20 mouse cellular contexts compared by ENCODE assay signal in genomic region chr4:48639503-48639902, GRCm38 (mm10). TPM values are rescaled to one million over a fixed set of nuclear protein-coding genes. Genes with fewer than 3 reads are reported as not detected.
DNase-seq lines count a peak whose midpoint lies in the region; ATAC-seq lines count a peak whose summit lies in the region.
"Had no signal": no experiment of that assay in that cellular context is flagged by ENCODE, and none has a peak within 500 bp of the region (broad histone marks: within the 10 kb centered on the region; RNA-seq: fewer than 3 reads in every experiment).

No protein-coding gene starts in this region.

- peak; percentile 55 for DNase-seq in heart, adult 11 months
- no peak for DNase-seq in heart, adult 9 months (ENCODE audit: low spot score in 2 of 2)
- peak; percentile 80 for DNase-seq in retina, postnatal 1 day
- DNase-seq: adrenal gland, postnatal 25 days; cerebellum, adult 8-10 months; cerebellum, postnatal 36 days; forebrain, postnatal 0 days; gastrocnemius, postnatal 14 days; kidney, adult 11 months had no signal

- no peak overlapping the region for H3K9ac ChIP-seq in midbrain, embryonic 13.5 days (replicated peaks)
- H3K9ac ChIP-seq in midbrain, embryonic 15.5 days, result no peak overlapping the region
- no peak overlapping the region for H3K9ac ChIP-seq in hindbrain, embryonic 16.5 days (ENCODE audit: low read depth, low read length)
- H3K9ac ChIP-seq: forebrain, embryonic 13.5 days; forebrain, postnatal 0 days; heart, embryonic 12.5 days; hindbrain, embryonic 15.5 days had no signal

- no peak for ATAC-seq in midbrain, embryonic 13.5 days
- ATAC-seq in midbrain, embryonic 15.5 days (replicated peaks), result no peak
- peak; percentile 40; the same call in 1 of the 2 replicates for ATAC-seq in hindbrain, embryonic 16.5 days
- ATAC-seq in granulocyte monocyte progenitor cell, adult 5-6 weeks (replicated peaks; ENCODE audit: poor library complexity, severe bottlenecking), result no peak
- ATAC-seq: activated CD4-positive, CD25-positive, alpha-beta regulatory T cell, adult 4 months; forebrain, embryonic 13.5 days; forebrain, postnatal 0 days; Patski had no signal

- peaks cover 71% of the 10 kb centered on the region for H3K36me3 ChIP-seq in midbrain, embryonic 13.5 days
- H3K36me3 ChIP-seq in midbrain, embryonic 15.5 days (replicated peaks), result peaks cover 10% of the 10 kb centered on the region
- peaks cover 3% of the 10 kb centered on the region; the same call in 1 of the 2 replicates for H3K36me3 ChIP-seq in hindbrain, embryonic 16.5 days (ENCODE audit: control insufficient read depth, insufficient read depth, low read length)

- 84% methylated on average over 17 of the region's 17 CpGs for WGBS in midbrain, embryonic 13.5 days
- 81% methylated on average over 17 of the region's 17 CpGs for WGBS in midbrain, embryonic 15.5 days
- 85% methylated on average over 17 of the region's 17 CpGs for WGBS in hindbrain, embryonic 16.5 days

- peaks cover 10% of the 10 kb centered on the region for H3K4me1 ChIP-seq in midbrain, embryonic 13.5 days (replicated peaks)
- peaks cover 3% of the 10 kb centered on the region for H3K4me1 ChIP-seq in midbrain, embryonic 15.5 days
- no peaks in the 10 kb centered on the region for H3K4me1 ChIP-seq in hindbrain, embryonic 16.5 days (ENCODE audit: control insufficient read depth, insufficient read depth, low read depth, low read length)
- H3K4me1 ChIP-seq: embryonic facial prominence, embryonic 10.5 days; forebrain, embryonic 13.5 days; hindbrain, embryonic 15.5 days had no signal

- no peaks in the 10 kb centered on the region for H3K9me3 ChIP-seq in midbrain, embryonic 13.5 days
- no peaks in the 10 kb centered on the region for H3K9me3 ChIP-seq in midbrain, embryonic 15.5 days
- H3K9me3 ChIP-seq in hindbrain, embryonic 16.5 days (ENCODE audit: control insufficient read depth, low read length), result no peaks in the 10 kb centered on the region
- H3K9me3 ChIP-seq: embryonic facial prominence, embryonic 10.5 days; forebrain, embryonic 13.5 days; heart, embryonic 12.5 days; hindbrain, embryonic 15.5 days had no signal

- peak overlapping the region; percentile 3; the same call in 1 of the 2 replicates for H3K27ac ChIP-seq in midbrain, embryonic 13.5 days
- no peak overlapping the region for H3K27ac ChIP-seq in midbrain, embryonic 15.5 days
- no peak overlapping the region for H3K27ac ChIP-seq in hindbrain, embryonic 16.5 days (ENCODE audit: low read depth, low read length)
- H3K27ac ChIP-seq: embryonic facial prominence, embryonic 10.5 days; forebrain, embryonic 13.5 days; hindbrain, embryonic 15.5 days had no signal

- H3K27me3 ChIP-seq in midbrain, embryonic 13.5 days, result no peaks in the 10 kb centered on the region
- H3K27me3 ChIP-seq in midbrain, embryonic 15.5 days (replicated peaks), result no peaks in the 10 kb centered on the region
- no peaks in the 10 kb centered on the region for H3K27me3 ChIP-seq in hindbrain, embryonic 16.5 days (replicated peaks; ENCODE audit: control insufficient read depth, insufficient read depth, low read length)
- H3K27me3 ChIP-seq: CH12.LX; forebrain, embryonic 13.5 days; heart, embryonic 12.5 days; hindbrain, embryonic 15.5 days; Patski had no signal

- H3K4me3 ChIP-seq in midbrain, embryonic 13.5 days (replicated peaks), result no peak overlapping the region
- no peak overlapping the region for H3K4me3 ChIP-seq in midbrain, embryonic 15.5 days
- no peak overlapping the region for H3K4me3 ChIP-seq in hindbrain, embryonic 16.5 days (ENCODE audit: low read length)
- H3K4me3 ChIP-seq: embryonic facial prominence, embryonic 10.5 days; forebrain, embryonic 13.5 days; heart, embryonic 12.5 days; hindbrain, embryonic 15.5 days had no signal

- no peak overlapping the region for H3K4me2 ChIP-seq in midbrain, embryonic 13.5 days (replicated peaks)
- H3K4me2 ChIP-seq in midbrain, embryonic 15.5 days, result no peak overlapping the region
- no peak overlapping the region for H3K4me2 ChIP-seq in hindbrain, embryonic 16.5 days (ENCODE audit: low read length)
- H3K4me2 ChIP-seq: forebrain, embryonic 13.5 days; heart, embryonic 12.5 days; hindbrain, embryonic 15.5 days had no signal

RNA-seq across cellular contexts. Expression of gene Cavin4, which starts 23.8 kb away (rescaled TPM):
- polyA plus RNA-seq in midbrain, embryonic 13.5 days (2015; fragmentation: Nextera tagmentation; extraction: Ambion mirVana), result 2.2 and 2.8 TPM in 2 replicates
- 1.6 and 1.9 TPM in 2 replicates for polyA plus RNA-seq in midbrain, embryonic 15.5 days (2015; fragmentation: Nextera tagmentation; extraction: Ambion mirVana)
- polyA plus RNA-seq in hindbrain, embryonic 16.5 days (2015; fragmentation: Nextera tagmentation; extraction: Ambion mirVana), result 0.88 and 1.9 TPM in 2 replicates
- not detected in 2 replicates for total RNA-seq in granulocyte monocyte progenitor cell, adult 5-6 weeks (2014; fragmentation: Nextera tagmentation)
- total RNA-seq in granulocyte monocyte progenitor cell, adult 5-6 weeks (2017), result not detected in 2 replicates
- polyA plus RNA-seq: activated CD4-positive, CD25-positive, alpha-beta regulatory T cell, adult 4 months had no signal

RNA-seq across cellular contexts. Expression of gene Tmeff1, which starts 54.5 kb away (rescaled TPM):
- polyA plus RNA-seq in midbrain, embryonic 13.5 days (2015; fragmentation: Nextera tagmentation; extraction: Ambion mirVana), result 196 and 263 TPM in 2 replicates
- polyA plus RNA-seq in midbrain, embryonic 15.5 days (2015; fragmentation: Nextera tagmentation; extraction: Ambion mirVana), result 293 and 312 TPM in 2 replicates
- 72.2 and 182 TPM in 2 replicates for polyA plus RNA-seq in hindbrain, embryonic 16.5 days (2015; fragmentation: Nextera tagmentation; extraction: Ambion mirVana)
- total RNA-seq in granulocyte monocyte progenitor cell, adult 5-6 weeks (2014; fragmentation: Nextera tagmentation), result not detected in 2 replicates
- total RNA-seq in granulocyte monocyte progenitor cell, adult 5-6 weeks (2017), result 1.3 and 1.9 TPM in 2 replicates
- polyA plus RNA-seq: activated CD4-positive, CD25-positive, alpha-beta regulatory T cell, adult 4 months had no signal

Comparison
In these comparisons a context has a peak if more than half of its experiments do, and no peak if none do; other contexts are left out.
1. DNase-seq: peak in heart, adult 11 months (single experiment) and retina, postnatal 1 day (single experiment); none in heart, adult 9 months (0 of 2).